Mouse (Mus musculus): ENCODE measurements around the gene Slc9a3r1. TPM values are rescaled to one million over a fixed set of nuclear protein-coding genes. Genes with fewer than 3 reads are reported as not detected.

Slc9a3r1 gene
- polyA plus RNA-seq, 1 experiment from 2014 or later = 76.4 TPM

GRCm38 (mm10) chr11:115163568-115164150 lies 518 bp downstream of the Slc9a3r1 start:
- peak; percentile 8; the same call in 1 of the 2 replicates for ATAC-seq (ENCODE audit: insufficient read depth)
- H3K4me1 ChIP-seq (replicated peaks) = peaks cover 76% of the 10 kb centered on the region
- H3K27ac ChIP-seq (replicated peaks) = peak overlapping the region; percentile 70

GRCm38 (mm10) chr11:115164341-115164975 lies 1.3 kb downstream of the Slc9a3r1 start:
- H3K27ac ChIP-seq (replicated peaks) = peak overlapping the region; percentile 70; the same call in 1 of the 2 replicates
- ATAC-seq (ENCODE audit: insufficient read depth) = no peak
- peak overlapping the region; percentile 77 for H3K4me3 ChIP-seq (replicated peaks)
- WGBS (ENCODE audit: insufficient replicate concordance) = 1% methylated on average over 14 of the region's 14 CpGs
- H3K9ac ChIP-seq = peak overlapping the region; percentile 74
- peaks cover 26% of the 10 kb centered on the region for H3K27me3 ChIP-seq
- H3K4me2 ChIP-seq = peak overlapping the region; percentile 94
- no peaks in the 10 kb centered on the region for H3K9me3 ChIP-seq (replicated peaks)
- peaks cover 81% of the 10 kb centered on the region for H3K4me1 ChIP-seq (replicated peaks)
- H3K36me3 ChIP-seq (replicated peaks) = peaks cover 6% of the 10 kb centered on the region; the same call in 1 of the 2 replicates

More at GRCm38 (mm10) chr11:115163568-115164150, 518 bp downstream of the Slc9a3r1 start:
- WGBS (ENCODE audit: insufficient replicate concordance) = under 1% methylated on average over 47 of the region's 47 CpGs
- Histone ChIP-seq H3K36me3 (replicated peaks) (peaks cover 6% of the 10 kb centered on the region; the same call in 1 of the 2 replicates), H3K27me3 (peaks cover 26% of the 10 kb centered on the region), H3K9me3 (replicated peaks) (no peaks in the 10 kb centered on the region), H3K9ac (peak overlapping the region; percentile 74), H3K4me3 (replicated peaks) (peak overlapping the region; percentile 77), H3K4me2 (peak overlapping the region; percentile 94)

- Histone ChIP-seq H3K4me2 (peak overlapping the region; percentile 94), H3K27me3 (peaks cover 26% of the 10 kb centered on the region), H3K4me1 (replicated peaks) (peaks cover 78% of the 10 kb centered on the region), H3K9ac (peak overlapping the region; percentile 74; the same call in 1 of the 2 replicates), H3K9me3 (replicated peaks) (no peaks in the 10 kb centered on the region), H3K36me3 (replicated peaks) (peaks cover 6% of the 10 kb centered on the region; the same call in 1 of the 2 replicates), H3K4me3 (replicated peaks) (peak overlapping the region; percentile 77), H3K27ac (replicated peaks) (peak overlapping the region; percentile 70; the same call in 1 of the 2 replicates)
- ATAC-seq (ENCODE audit: insufficient read depth) = no peak
- 8% methylated on average over 9 of the region's 9 CpGs for WGBS (ENCODE audit: insufficient replicate concordance)
Observed at GRCm38 (mm10) chr11:115164976-115165374, 1.8 kb downstream of the Slc9a3r1 start.

GRCm38 (mm10) chr11:115166776-115167175 lies 3.6 kb downstream of the Slc9a3r1 start:
- H3K36me3 ChIP-seq (replicated peaks) = peaks cover 6% of the 10 kb centered on the region; the same call in 1 of the 2 replicates
- peaks cover 24% of the 10 kb centered on the region for H3K27me3 ChIP-seq
- peak overlapping the region; percentile 94; the same call in 1 of the 2 replicates for H3K4me2 ChIP-seq
- H3K9me3 ChIP-seq (replicated peaks) = no peaks in the 10 kb centered on the region
- peaks cover 74% of the 10 kb centered on the region for H3K4me1 ChIP-seq (replicated peaks)
- ATAC-seq (ENCODE audit: insufficient read depth) = no peak
- no peak overlapping the region for H3K27ac ChIP-seq (replicated peaks)
- no peak overlapping the region for H3K9ac ChIP-seq
- 71% methylated on average over 3 of the region's 3 CpGs for WGBS (ENCODE audit: insufficient replicate concordance)
- no peak overlapping the region for H3K4me3 ChIP-seq (replicated peaks)

- Histone ChIP-seq H3K9ac (no peak overlapping the region), H3K27me3 (peaks cover 24% of the 10 kb centered on the region), H3K36me3 (replicated peaks) (peaks cover 6% of the 10 kb centered on the region; the same call in 1 of the 2 replicates), H3K4me1 (replicated peaks) (peaks cover 74% of the 10 kb centered on the region), H3K27ac (replicated peaks) (no peak overlapping the region), H3K9me3 (replicated peaks) (no peaks in the 10 kb centered on the region), H3K4me3 (replicated peaks) (no peak overlapping the region), H3K4me2 (no peak overlapping the region)
- 58% methylated on average over 8 of the region's 8 CpGs for WGBS (ENCODE audit: insufficient replicate concordance)
- ATAC-seq (ENCODE audit: insufficient read depth) = no peak
Observed at GRCm38 (mm10) chr11:115167631-115168249, 4.6 kb downstream of the Slc9a3r1 start.

GRCm38 (mm10) chr11:115169430-115169829 lies 6.3 kb downstream of the Slc9a3r1 start:
- H3K9ac ChIP-seq = no peak overlapping the region
- peaks cover 6% of the 10 kb centered on the region; the same call in 1 of the 2 replicates for H3K36me3 ChIP-seq (replicated peaks)
- H3K4me2 ChIP-seq = no peak overlapping the region
- H3K4me1 ChIP-seq (replicated peaks) = peaks cover 76% of the 10 kb centered on the region
- no peaks in the 10 kb centered on the region for H3K9me3 ChIP-seq (replicated peaks)
- H3K27ac ChIP-seq (replicated peaks) = no peak overlapping the region
- WGBS (ENCODE audit: insufficient replicate concordance) = 61% methylated on average over 4 of the region's 4 CpGs
- ATAC-seq (ENCODE audit: insufficient read depth) = no peak
- no peak overlapping the region for H3K4me3 ChIP-seq (replicated peaks)
- H3K27me3 ChIP-seq = peaks cover 12% of the 10 kb centered on the region

- H3K4me1 ChIP-seq (replicated peaks) = peaks cover 79% of the 10 kb centered on the region
- WGBS (ENCODE audit: insufficient replicate concordance) = 62% methylated on average over 8 of the region's 8 CpGs
- H3K4me3 ChIP-seq (replicated peaks) = no peak overlapping the region
- H3K4me2 ChIP-seq = no peak overlapping the region
- peaks cover 10% of the 10 kb centered on the region; the same call in 1 of the 2 replicates for H3K36me3 ChIP-seq (replicated peaks)
- no peaks in the 10 kb centered on the region for H3K9me3 ChIP-seq (replicated peaks)
- no peak overlapping the region for H3K27ac ChIP-seq (replicated peaks)
- no peaks in the 10 kb centered on the region for H3K27me3 ChIP-seq
- no peak overlapping the region for H3K9ac ChIP-seq
- no peak for ATAC-seq (ENCODE audit: insufficient read depth)
Observed at GRCm38 (mm10) chr11:115171125-115171524, 8.0 kb downstream of the Slc9a3r1 start.

- no peaks in the 10 kb centered on the region for H3K27me3 ChIP-seq
- no peak overlapping the region for H3K27ac ChIP-seq (replicated peaks)
- no peak overlapping the region for H3K9ac ChIP-seq
- peaks cover 82% of the 10 kb centered on the region for H3K4me1 ChIP-seq (replicated peaks)
- WGBS (ENCODE audit: insufficient replicate concordance) = 29% methylated on average over 4 of the region's 4 CpGs
- no peak overlapping the region for H3K4me3 ChIP-seq (replicated peaks)
- no peak for ATAC-seq (ENCODE audit: insufficient read depth)
- H3K9me3 ChIP-seq (replicated peaks) = no peaks in the 10 kb centered on the region
- peak overlapping the region; percentile 27 for H3K4me2 ChIP-seq
- peaks cover 16% of the 10 kb centered on the region for H3K36me3 ChIP-seq (replicated peaks)
Observed at GRCm38 (mm10) chr11:115172825-115173287, 9.7 kb downstream of the Slc9a3r1 start.

GRCm38 (mm10) chr11:115173549-115174339 lies 10.6 kb downstream of the Slc9a3r1 start:
- H3K4me3 ChIP-seq (replicated peaks) = no peak overlapping the region
- H3K27me3 ChIP-seq = no peaks in the 10 kb centered on the region
- no peak overlapping the region for H3K27ac ChIP-seq (replicated peaks)
- H3K36me3 ChIP-seq (replicated peaks) = peaks cover 17% of the 10 kb centered on the region; the same call in 1 of the 2 replicates
- peak overlapping the region; percentile 27 for H3K4me2 ChIP-seq
- no peak for ATAC-seq (ENCODE audit: insufficient read depth)
- 21% methylated on average over 16 of the region's 16 CpGs for WGBS (ENCODE audit: insufficient replicate concordance)
- peaks cover 81% of the 10 kb centered on the region for H3K4me1 ChIP-seq (replicated peaks)
- H3K9me3 ChIP-seq (replicated peaks) = no peaks in the 10 kb centered on the region
- no peak overlapping the region for H3K9ac ChIP-seq

- H3K27me3 ChIP-seq = no peaks in the 10 kb centered on the region
- WGBS (ENCODE audit: insufficient replicate concordance) = 76% methylated on average over 24 of the region's 24 CpGs
- H3K4me1 ChIP-seq (replicated peaks) = peaks cover 67% of the 10 kb centered on the region
- no peak overlapping the region for H3K9ac ChIP-seq
- H3K4me3 ChIP-seq (replicated peaks) = no peak overlapping the region
- H3K36me3 ChIP-seq (replicated peaks) = peaks cover 35% of the 10 kb centered on the region
- H3K27ac ChIP-seq (replicated peaks) = peak overlapping the region; percentile 72
- H3K9me3 ChIP-seq (replicated peaks) = no peaks in the 10 kb centered on the region
- ATAC-seq (ENCODE audit: insufficient read depth) = no peak
- H3K4me2 ChIP-seq = no peak overlapping the region
Observed at GRCm38 (mm10) chr11:115176399-115177190, 13.5 kb downstream of the Slc9a3r1 start.

All from liver, embryonic 15.5 days (tissue).